Mouse (Mus musculus): ENCODE measurements around the gene Rplp2. TPM values are rescaled to one million over a fixed set of nuclear protein-coding genes. Genes with fewer than 3 reads are reported as not detected.
A peak's percentile ranks its signal among the peaks of the same experiment; 100 is the strongest.

The Rplp2 gene
- polyA plus RNA-seq, 1 experiment from 2014 or later = 1,250 TPM

DNA sequence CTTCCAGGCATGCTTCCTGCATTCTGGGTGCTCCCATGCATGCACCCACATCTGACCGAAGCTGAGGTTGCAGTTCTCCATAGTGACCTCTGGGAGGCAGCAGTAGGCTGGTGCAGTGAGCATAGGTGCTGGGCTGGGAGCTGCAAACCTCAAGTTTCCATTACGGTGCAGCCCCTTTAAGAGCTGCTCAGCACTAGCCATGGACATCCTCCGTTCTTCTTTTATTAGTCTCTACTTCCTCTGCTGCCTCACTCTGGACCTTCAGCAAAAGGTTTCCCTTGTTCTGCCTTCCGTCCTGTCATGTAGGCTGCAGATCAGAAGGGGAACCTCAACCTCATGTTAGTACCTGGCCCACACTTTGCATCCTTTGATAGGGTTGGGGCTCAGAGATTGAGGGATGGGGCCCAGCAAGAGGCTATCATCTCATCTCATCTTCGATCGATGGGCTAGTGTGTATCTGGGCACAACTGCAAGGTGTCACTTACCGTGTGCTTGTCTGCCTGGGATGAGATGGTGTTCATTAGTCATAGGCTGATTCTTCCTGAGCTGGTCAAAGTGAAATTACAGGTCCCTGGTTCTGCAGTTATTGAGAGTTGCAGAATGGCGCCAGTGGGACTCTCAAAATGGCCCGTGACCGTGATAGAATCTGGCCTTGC is 33.8 kb downstream of the Rplp2 start:
- Histone ChIP-seq H3K27me3 (ENCODE audit: control insufficient read depth, insufficient read depth, low read length) (0 out of 2 replicates have a peak, but pooled peaks cover 8% of the 10 kb centered on the region), H3K4me3 (replicated peaks; ENCODE audit: low read length) (no peak overlapping the region), H3K36me3 (ENCODE audit: control insufficient read depth, insufficient read depth, low read length) (no peaks in the 10 kb centered on the region), H3K9me3 (replicated peaks; ENCODE audit: control insufficient read depth, low read length) (no peaks in the 10 kb centered on the region), H3K4me2 (ENCODE audit: low read depth, low read length) (peak overlapping the region; percentile 88), H3K4me1 (ENCODE audit: control insufficient read depth, insufficient read depth, low read length) (peaks cover 49% of the 10 kb centered on the region), H3K27ac (ENCODE audit: low read length) (no peak overlapping the region), H3K9ac (ENCODE audit: low read length) (no peak overlapping the region)
- no peak for ATAC-seq (ENCODE audit: insufficient read depth, low FRiP score)
- 10% methylated on average over 10 of the region's 10 CpGs for WGBS

DNA sequence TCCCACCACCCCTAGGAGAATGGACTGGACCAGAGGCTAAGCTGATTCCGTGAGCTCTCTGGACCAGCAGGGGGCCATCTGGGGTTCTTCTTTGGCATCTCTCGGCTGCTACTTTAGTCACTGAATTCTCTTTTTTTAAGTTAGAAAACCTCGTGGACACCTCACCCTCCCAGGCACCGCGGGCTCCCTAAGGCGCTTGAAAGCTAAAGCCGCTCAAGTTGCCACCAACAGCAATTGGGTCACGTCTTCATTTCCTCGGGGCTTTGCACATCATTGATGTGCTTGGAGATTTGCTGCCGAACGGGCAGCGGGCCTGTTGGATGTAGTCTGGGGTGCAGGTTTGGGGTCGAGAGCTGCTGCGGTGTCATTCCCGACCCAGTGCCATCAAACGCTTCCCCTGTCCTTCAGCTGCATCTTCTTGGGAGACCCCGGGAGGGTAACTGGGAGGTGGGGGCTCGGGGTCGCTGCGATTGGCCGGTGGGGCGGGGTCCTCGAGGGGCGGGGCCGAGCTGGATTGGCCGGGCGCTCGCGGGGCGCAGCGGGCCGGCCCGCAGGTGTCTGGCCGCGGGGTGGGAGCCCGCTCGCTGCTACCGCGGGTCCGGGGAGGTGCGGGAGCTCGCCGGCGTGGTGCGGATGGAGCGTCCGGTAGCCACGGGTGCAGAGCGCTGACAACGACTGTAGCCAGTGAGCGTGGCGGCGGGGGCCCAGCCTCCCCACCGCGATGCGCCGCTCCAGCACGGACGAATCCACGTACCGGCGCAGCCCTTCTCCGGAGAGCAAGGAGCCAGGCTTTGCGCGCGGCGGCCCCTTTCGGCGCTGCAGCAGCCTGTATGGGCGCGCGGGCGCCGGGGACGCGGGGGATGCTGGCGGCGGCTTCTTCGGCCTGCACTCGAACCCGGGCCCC is 34.6 kb downstream of the Rplp2 start:
- under 1% methylated on average over 81 of the region's 81 CpGs for WGBS
- 0 out of 2 replicates have a peak, but pooled peaks cover 8% of the 10 kb centered on the region for H3K27me3 ChIP-seq (ENCODE audit: control insufficient read depth, insufficient read depth, low read length)
- peak overlapping the region; percentile 64 for H3K9ac ChIP-seq (ENCODE audit: low read length)
- peak; percentile 12; the same call in 1 of the 2 replicates for ATAC-seq (ENCODE audit: insufficient read depth, low FRiP score)
- no peaks in the 10 kb centered on the region for H3K9me3 ChIP-seq (replicated peaks; ENCODE audit: control insufficient read depth, low read length)
- no peak overlapping the region for H3K27ac ChIP-seq (ENCODE audit: low read length)
- H3K4me1 ChIP-seq (ENCODE audit: control insufficient read depth, insufficient read depth, low read length) = peaks cover 42% of the 10 kb centered on the region
- peak overlapping the region; percentile 88 for H3K4me2 ChIP-seq (ENCODE audit: low read depth, low read length)
- peak overlapping the region; percentile 49 for H3K4me3 ChIP-seq (replicated peaks; ENCODE audit: low read length)
- no peaks in the 10 kb centered on the region for H3K36me3 ChIP-seq (ENCODE audit: control insufficient read depth, insufficient read depth, low read length)

- H3K4me3 ChIP-seq (replicated peaks; ENCODE audit: low read length) = peak overlapping the region; percentile 49
- peaks cover 33% of the 10 kb centered on the region for H3K4me1 ChIP-seq (ENCODE audit: control insufficient read depth, insufficient read depth, low read length)
- peak overlapping the region; percentile 88 for H3K4me2 ChIP-seq (ENCODE audit: low read depth, low read length)
- no peaks in the 10 kb centered on the region for H3K9me3 ChIP-seq (replicated peaks; ENCODE audit: control insufficient read depth, low read length)
- H3K27ac ChIP-seq (ENCODE audit: low read length) = no peak overlapping the region
- H3K9ac ChIP-seq (ENCODE audit: low read length) = peak overlapping the region; percentile 64
- no peaks in the 10 kb centered on the region for H3K36me3 ChIP-seq (ENCODE audit: control insufficient read depth, insufficient read depth, low read length)
- 19% methylated on average over 11 of the region's 11 CpGs for WGBS
- no peak for ATAC-seq (ENCODE audit: insufficient read depth, low FRiP score)
- H3K27me3 ChIP-seq (ENCODE audit: control insufficient read depth, insufficient read depth, low read length) = 0 out of 2 replicates have a peak, but pooled peaks cover 8% of the 10 kb centered on the region
Observed at GRCm38 (mm10) chr7:141482531-141483024, 35.4 kb downstream of the Rplp2 start.

GRCm38 (mm10) chr7:141483114-141483653 is 36.0 kb downstream of the Rplp2 start:
- H3K9me3 ChIP-seq (replicated peaks; ENCODE audit: control insufficient read depth, low read length) = no peaks in the 10 kb centered on the region
- WGBS = 78% methylated on average over 6 of the region's 6 CpGs
- no peak overlapping the region for H3K9ac ChIP-seq (ENCODE audit: low read length)
- H3K4me2 ChIP-seq (ENCODE audit: low read depth, low read length) = no peak overlapping the region
- H3K4me1 ChIP-seq (ENCODE audit: control insufficient read depth, insufficient read depth, low read length) = peaks cover 27% of the 10 kb centered on the region
- H3K27ac ChIP-seq (ENCODE audit: low read length) = no peak overlapping the region
- no peak for ATAC-seq (ENCODE audit: insufficient read depth, low FRiP score)
- H3K27me3 ChIP-seq (ENCODE audit: control insufficient read depth, insufficient read depth, low read length) = 0 out of 2 replicates have a peak, but pooled peaks cover 8% of the 10 kb centered on the region
- H3K4me3 ChIP-seq (replicated peaks; ENCODE audit: low read length) = no peak overlapping the region
- H3K36me3 ChIP-seq (ENCODE audit: control insufficient read depth, insufficient read depth, low read length) = no peaks in the 10 kb centered on the region

DNA sequence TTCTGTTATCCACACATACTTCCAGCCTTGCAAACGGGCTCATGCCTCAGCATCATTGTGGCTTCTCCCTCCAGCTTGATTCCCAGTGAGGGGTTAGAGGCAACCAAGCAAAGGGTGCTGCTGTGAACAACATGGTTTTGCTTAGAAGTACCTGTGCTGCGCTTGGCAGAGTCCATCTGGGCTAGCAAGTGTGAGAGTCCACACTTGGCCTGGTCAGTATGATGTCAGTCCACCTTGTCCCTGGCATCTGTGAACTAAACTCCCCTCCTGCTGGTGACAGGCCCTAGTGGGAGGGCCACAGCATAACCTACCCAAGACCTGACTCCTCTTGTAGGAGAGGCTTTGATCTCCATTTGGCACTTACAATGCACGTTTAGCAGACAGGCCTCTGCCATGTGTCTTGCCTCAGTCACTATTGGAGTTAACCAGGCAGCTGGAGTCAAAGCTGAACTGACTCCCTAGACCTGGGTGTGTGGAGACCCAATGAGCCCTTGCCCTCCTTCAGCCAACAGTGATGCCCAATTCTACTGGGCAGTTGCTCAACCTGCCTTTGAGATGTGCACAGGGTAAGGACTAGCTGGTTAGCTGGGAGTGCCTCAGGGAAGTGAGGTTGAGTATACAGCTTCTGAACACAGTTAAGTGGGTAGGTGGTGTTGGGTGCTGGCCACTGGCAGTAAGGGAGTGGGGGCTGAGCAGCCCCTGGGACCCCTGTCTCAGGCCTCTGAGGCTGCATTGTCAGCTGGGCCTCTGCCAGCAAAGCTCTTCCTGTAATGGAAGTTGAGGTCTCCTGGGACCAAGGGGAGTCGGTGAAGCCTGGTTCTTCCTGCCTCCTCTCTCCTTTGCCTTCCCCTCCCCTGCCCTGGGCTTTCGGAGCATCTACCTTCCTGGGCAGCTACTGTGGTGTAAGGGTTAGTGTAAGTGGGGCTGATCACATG is 37.3 kb downstream of the Rplp2 start:
- H3K4me3 ChIP-seq (replicated peaks; ENCODE audit: low read length) = no peak overlapping the region
- no peak overlapping the region for H3K27ac ChIP-seq (ENCODE audit: low read length)
- H3K9me3 ChIP-seq (replicated peaks; ENCODE audit: control insufficient read depth, low read length) = no peaks in the 10 kb centered on the region
- H3K4me1 ChIP-seq (ENCODE audit: control insufficient read depth, insufficient read depth, low read length) = peaks cover 24% of the 10 kb centered on the region
- H3K36me3 ChIP-seq (ENCODE audit: control insufficient read depth, insufficient read depth, low read length) = no peaks in the 10 kb centered on the region
- WGBS = 67% methylated on average over 5 of the region's 5 CpGs
- H3K27me3 ChIP-seq (ENCODE audit: control insufficient read depth, insufficient read depth, low read length) = 0 out of 2 replicates have a peak, but pooled peaks cover 8% of the 10 kb centered on the region
- no peak overlapping the region for H3K9ac ChIP-seq (ENCODE audit: low read length)
- H3K4me2 ChIP-seq (ENCODE audit: low read depth, low read length) = no peak overlapping the region
- ATAC-seq (ENCODE audit: insufficient read depth, low FRiP score) = no peak

DNA sequence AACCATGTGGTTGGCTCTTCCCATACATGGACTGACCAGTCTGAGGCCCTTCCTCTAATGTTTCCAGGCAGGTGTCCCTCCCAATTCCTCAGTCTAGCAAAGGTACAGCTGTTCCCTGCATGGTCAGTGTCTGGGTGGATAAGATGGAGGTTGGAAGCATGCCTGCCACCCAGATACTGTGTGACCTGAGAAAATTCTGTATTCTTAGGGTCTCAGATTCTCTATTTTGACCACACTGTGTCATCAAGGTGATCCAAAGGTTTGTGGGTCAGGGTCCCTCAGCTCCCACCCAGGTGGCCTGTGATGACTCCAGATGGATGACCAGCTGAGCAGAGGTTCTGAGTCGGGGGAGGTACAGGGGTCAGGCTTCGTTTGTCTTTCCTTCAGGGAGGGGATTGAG is 38.0 kb downstream of the Rplp2 start:
- WGBS = 66% methylated on average over 2 of the region's 2 CpGs
- peaks cover 24% of the 10 kb centered on the region for H3K4me1 ChIP-seq (ENCODE audit: control insufficient read depth, insufficient read depth, low read length)

DNA sequence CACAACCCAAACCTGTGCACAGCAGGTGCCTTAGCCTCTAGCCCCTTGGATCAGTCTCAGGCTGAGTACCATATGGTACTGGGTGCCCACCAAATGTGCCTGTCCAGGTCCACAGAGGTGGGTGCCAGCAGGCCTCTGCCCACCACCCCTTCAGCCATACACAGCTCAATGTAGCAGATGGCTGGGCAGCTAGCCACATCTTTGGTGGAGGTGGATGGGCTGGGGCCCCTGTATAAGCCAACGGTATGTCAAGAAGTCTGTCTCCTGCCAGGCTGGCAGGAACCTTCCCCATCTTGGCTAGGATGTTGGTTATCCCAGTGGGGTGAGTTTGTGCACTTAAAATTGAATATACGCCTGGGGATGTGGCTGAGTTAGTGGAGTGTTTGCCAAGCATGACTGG is 38.4 kb downstream of the Rplp2 start:
- 78% methylated on average over 2 of the region's 2 CpGs for WGBS
- no peak overlapping the region for H3K4me3 ChIP-seq (replicated peaks; ENCODE audit: low read length)
- H3K9me3 ChIP-seq (replicated peaks; ENCODE audit: control insufficient read depth, low read length) = no peaks in the 10 kb centered on the region
- H3K36me3 ChIP-seq (ENCODE audit: control insufficient read depth, insufficient read depth, low read length) = 0 out of 2 replicates have a peak, but pooled peaks cover 3% of the 10 kb centered on the region
- peaks cover 24% of the 10 kb centered on the region for H3K4me1 ChIP-seq (ENCODE audit: control insufficient read depth, insufficient read depth, low read length)
- 0 out of 2 replicates have a peak, but pooled peaks cover 8% of the 10 kb centered on the region for H3K27me3 ChIP-seq (ENCODE audit: control insufficient read depth, insufficient read depth, low read length)
- no peak overlapping the region for H3K27ac ChIP-seq (ENCODE audit: low read length)
- no peak overlapping the region for H3K4me2 ChIP-seq (ENCODE audit: low read depth, low read length)
- ATAC-seq (ENCODE audit: insufficient read depth, low FRiP score) = no peak
- H3K9ac ChIP-seq (ENCODE audit: low read length) = no peak overlapping the region

More for the DNA sequence above, 38.0 kb downstream of the Rplp2 start:
- no peak overlapping the region for H3K4me2 ChIP-seq (ENCODE audit: low read depth, low read length)
- no peak overlapping the region for H3K4me3 ChIP-seq (replicated peaks; ENCODE audit: low read length)
- no peak overlapping the region for H3K27ac ChIP-seq (ENCODE audit: low read length)
- no peak for ATAC-seq (ENCODE audit: insufficient read depth, low FRiP score)
- H3K36me3 ChIP-seq (ENCODE audit: control insufficient read depth, insufficient read depth, low read length) = 0 out of 2 replicates have a peak, but pooled peaks cover 2% of the 10 kb centered on the region
- no peaks in the 10 kb centered on the region for H3K9me3 ChIP-seq (replicated peaks; ENCODE audit: control insufficient read depth, low read length)
- H3K27me3 ChIP-seq (ENCODE audit: control insufficient read depth, insufficient read depth, low read length) = 0 out of 2 replicates have a peak, but pooled peaks cover 8% of the 10 kb centered on the region
- no peak overlapping the region for H3K9ac ChIP-seq (ENCODE audit: low read length)

- 0 out of 2 replicates have a peak, but pooled peaks cover 3% of the 10 kb centered on the region for H3K36me3 ChIP-seq (ENCODE audit: control insufficient read depth, insufficient read depth, low read length)
- no peak overlapping the region for H3K9ac ChIP-seq (ENCODE audit: low read length)
- 0 out of 2 replicates have a peak, but pooled peaks cover 8% of the 10 kb centered on the region for H3K27me3 ChIP-seq (ENCODE audit: control insufficient read depth, insufficient read depth, low read length)
- 97% methylated on average over 1 of the region's 1 CpGs for WGBS
- no peak overlapping the region for H3K27ac ChIP-seq (ENCODE audit: low read length)
- H3K4me2 ChIP-seq (ENCODE audit: low read depth, low read length) = no peak overlapping the region
- H3K4me3 ChIP-seq (replicated peaks; ENCODE audit: low read length) = no peak overlapping the region
- H3K4me1 ChIP-seq (ENCODE audit: control insufficient read depth, insufficient read depth, low read length) = peaks cover 19% of the 10 kb centered on the region
- ATAC-seq (ENCODE audit: insufficient read depth, low FRiP score) = no peak
- no peaks in the 10 kb centered on the region for H3K9me3 ChIP-seq (replicated peaks; ENCODE audit: control insufficient read depth, low read length)
Observed at GRCm38 (mm10) chr7:141486239-141486638, 39.1 kb downstream of the Rplp2 start.

Data from stomach, embryonic 16.5 days (tissue).